ENCODE assay signal across 19 mouse cellular contexts in the genomic region with DNA sequence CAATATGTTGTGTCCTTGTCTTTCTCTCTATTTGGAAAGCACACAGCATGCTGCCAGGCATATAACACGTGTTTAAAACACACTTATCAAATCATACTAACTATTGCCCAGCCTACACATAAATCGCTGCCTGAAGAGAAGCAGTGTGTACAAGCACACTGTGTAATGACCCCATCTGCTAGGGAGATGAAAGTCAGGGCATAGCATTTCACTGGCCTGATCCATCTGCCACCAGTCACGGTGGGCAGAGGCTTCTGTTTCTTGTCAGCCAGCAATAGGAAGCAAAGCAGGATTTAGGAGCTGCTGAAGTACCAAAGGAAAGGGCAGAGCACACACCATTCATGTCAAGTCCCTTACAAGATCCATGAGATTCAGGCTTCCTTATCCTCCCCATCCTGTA.
DNase-seq lines count a peak whose midpoint lies in the region; ATAC-seq lines count a peak whose summit lies in the region.
"Had no signal": no experiment of that assay in that cellular context is flagged by ENCODE, and none has a peak within 500 bp of the region (broad histone marks: within the 10 kb centered on the region; RNA-seq: fewer than 3 reads in every experiment).

No protein-coding gene starts in this region.

- ATAC-seq in hindbrain, embryonic 14.5 days (ENCODE audit: low FRiP score) = 0 out of 2 replicates have a peak, but pooled peaks have one; percentile 46
- ATAC-seq in hindbrain, embryonic 11.5 days (ENCODE audit: low FRiP score) = no peak
- peak; percentile 63; the same call in 1 of the 2 replicates for ATAC-seq in neural tube, embryonic 15.5 days (ENCODE audit: low FRiP score)
- ATAC-seq in forebrain, embryonic 12.5 days (ENCODE audit: low FRiP score) = no peak
- ATAC-seq: midbrain, embryonic 15.5 days had no signal

- no peak overlapping the region for H3K27ac ChIP-seq in hindbrain, embryonic 14.5 days
- H3K27ac ChIP-seq in hindbrain, embryonic 11.5 days (ENCODE audit: low read depth, low read length) = no peak overlapping the region
- H3K27ac ChIP-seq in neural tube, embryonic 15.5 days (replicated peaks) = no peak overlapping the region
- H3K27ac ChIP-seq in forebrain, embryonic 12.5 days = no peak overlapping the region
- H3K27ac ChIP-seq: gastrocnemius, adult 2 months; heart, adult 2 months; left cerebral cortex, adult 2 months; macrophage; midbrain, embryonic 15.5 days had no signal

- no peak for DNase-seq in hindbrain, embryonic 14.5 days (ENCODE audit: low spot score)
- no peak for DNase-seq in hindbrain, embryonic 11.5 days (ENCODE audit: low spot score)
- DNase-seq in layer of hippocampus, postnatal 14 days (ENCODE audit: low spot score in 2 of 2) = peak; percentile 1 to 8
- DNase-seq in layer of hippocampus, postnatal 25 days (ENCODE audit: extremely low spot score in 1 of 2, low spot score in 1 of 2) = no peak
- DNase-seq in embryo, embryonic 9.5 days (ENCODE audit: extremely low spot score) = peak; percentile 33
- DNase-seq in cerebellum, adult 11 months = no peak
- DNase-seq: adrenal gland, adult 2 months; cerebellum, adult 9-10 months; gastrocnemius, adult 2 months; heart, adult 2 months; heart, postnatal 10 days; kidney, postnatal 14 days; liver; lung, adult 18-20 months had no signal

- no peak overlapping the region for H3K9ac ChIP-seq in hindbrain, embryonic 14.5 days
- no peak overlapping the region for H3K9ac ChIP-seq in hindbrain, embryonic 11.5 days (ENCODE audit: low read depth, low read length)
- no peak overlapping the region for H3K9ac ChIP-seq in neural tube, embryonic 15.5 days (replicated peaks)
- H3K9ac ChIP-seq in forebrain, embryonic 12.5 days = no peak overlapping the region
- H3K9ac ChIP-seq: midbrain, embryonic 15.5 days had no signal

- no peaks in the 10 kb centered on the region for H3K9me3 ChIP-seq in hindbrain, embryonic 14.5 days (ENCODE audit: control insufficient read depth, low read length)
- no peaks in the 10 kb centered on the region for H3K9me3 ChIP-seq in hindbrain, embryonic 11.5 days (ENCODE audit: control insufficient read depth, low read length)
- no peaks in the 10 kb centered on the region for H3K9me3 ChIP-seq in neural tube, embryonic 15.5 days (replicated peaks)
- no peaks in the 10 kb centered on the region for H3K9me3 ChIP-seq in forebrain, embryonic 12.5 days
- H3K9me3 ChIP-seq: midbrain, embryonic 15.5 days had no signal

- no peaks in the 10 kb centered on the region for H3K4me1 ChIP-seq in hindbrain, embryonic 14.5 days (replicated peaks; ENCODE audit: control insufficient read depth, insufficient read depth, low read length)
- no peaks in the 10 kb centered on the region for H3K4me1 ChIP-seq in hindbrain, embryonic 11.5 days (replicated peaks; ENCODE audit: control insufficient read depth, insufficient read depth, low read length)
- H3K4me1 ChIP-seq in neural tube, embryonic 15.5 days = no peaks in the 10 kb centered on the region
- H3K4me1 ChIP-seq in forebrain, embryonic 12.5 days = no peaks in the 10 kb centered on the region
- H3K4me1 ChIP-seq: midbrain, embryonic 15.5 days had no signal

- H3K36me3 ChIP-seq in hindbrain, embryonic 14.5 days (replicated peaks; ENCODE audit: control insufficient read depth, insufficient read depth) = no peaks in the 10 kb centered on the region
- H3K36me3 ChIP-seq in hindbrain, embryonic 11.5 days (ENCODE audit: control insufficient read depth, insufficient read depth, low read length) = no peaks in the 10 kb centered on the region
- no peaks in the 10 kb centered on the region for H3K36me3 ChIP-seq in neural tube, embryonic 15.5 days
- H3K36me3 ChIP-seq in forebrain, embryonic 12.5 days (replicated peaks) = no peaks in the 10 kb centered on the region
- H3K36me3 ChIP-seq: midbrain, embryonic 15.5 days had no signal

- H3K4me2 ChIP-seq in hindbrain, embryonic 14.5 days (replicated peaks) = no peak overlapping the region
- no peak overlapping the region for H3K4me2 ChIP-seq in hindbrain, embryonic 11.5 days (replicated peaks; ENCODE audit: low read depth, low read length)
- no peak overlapping the region for H3K4me2 ChIP-seq in neural tube, embryonic 15.5 days
- no peak overlapping the region for H3K4me2 ChIP-seq in forebrain, embryonic 12.5 days
- H3K4me2 ChIP-seq: midbrain, embryonic 15.5 days had no signal

- WGBS in hindbrain, embryonic 14.5 days = 57% methylated on average over 3 of the region's 3 CpGs
- 64% methylated on average over 3 of the region's 3 CpGs for WGBS in hindbrain, embryonic 11.5 days
- WGBS in neural tube, embryonic 15.5 days = 34% methylated on average over 3 of the region's 3 CpGs
- 69% methylated on average over 3 of the region's 3 CpGs for WGBS in forebrain, embryonic 12.5 days

- no peaks in the 10 kb centered on the region for H3K27me3 ChIP-seq in hindbrain, embryonic 14.5 days (ENCODE audit: control insufficient read depth, insufficient read depth, low read length)
- H3K27me3 ChIP-seq in hindbrain, embryonic 11.5 days (ENCODE audit: control insufficient read depth, insufficient read depth, low read length) = no peaks in the 10 kb centered on the region
- H3K27me3 ChIP-seq in neural tube, embryonic 15.5 days (replicated peaks) = no peaks in the 10 kb centered on the region
- H3K27me3 ChIP-seq in forebrain, embryonic 12.5 days = no peaks in the 10 kb centered on the region
- H3K27me3 ChIP-seq: midbrain, embryonic 15.5 days had no signal

- no peak overlapping the region for H3K4me3 ChIP-seq in hindbrain, embryonic 14.5 days (replicated peaks; ENCODE audit: low read length)
- no peak overlapping the region for H3K4me3 ChIP-seq in hindbrain, embryonic 11.5 days (ENCODE audit: low read depth, low read length)
- no peak overlapping the region for H3K4me3 ChIP-seq in neural tube, embryonic 15.5 days (replicated peaks)
- no peak overlapping the region for H3K4me3 ChIP-seq in forebrain, embryonic 12.5 days (replicated peaks)
- H3K4me3 ChIP-seq: gastrocnemius, adult 2 months; heart, adult 2 months; left cerebral cortex, adult 2 months; midbrain, embryonic 15.5 days had no signal

Comparison
In these comparisons a context has a peak if more than half of its experiments do, and no peak if none do; other contexts are left out.
1. ATAC-seq: peak in hindbrain, embryonic 14.5 days (single experiment) and neural tube, embryonic 15.5 days (single experiment); none in hindbrain, embryonic 11.5 days (single experiment) and forebrain, embryonic 12.5 days (single experiment).
2. DNase-seq: peak in layer of hippocampus, postnatal 14 days (2 of 2) and embryo, embryonic 9.5 days (single experiment); none in hindbrain, embryonic 14.5 days (single experiment), hindbrain, embryonic 11.5 days (single experiment), layer of hippocampus, postnatal 25 days (0 of 2) and cerebellum, adult 11 months (single experiment).